Mouse (Mus musculus) lung, postnatal 0 days (tissue): ENCODE measurements around the gene Tmem246.

Experiments
- CTCF ChIP-seq: IDR thresholded peaks from 2 replicates; pipeline ENCODE4 v1.5.1; 2016; ENCODE audit warnings: antibody characterized with exemption, mild to moderate bottlenecking
- EP300 ChIP-seq: IDR thresholded peaks from 2 replicates; pipeline ENCODE4 v1.6.1; 2016; ENCODE audit warnings: antibody characterized with exemption, mild to moderate bottlenecking, control low read depth

- TF ChIP-seq CTCF (no peak), EP300 (no peak)
Observed at GRCm38 (mm10) chr4:49628941-49629340, 31.3 kb upstream of the Tmem246 start.
